Mouse (Mus musculus): ENCODE measurements around the gene Elmo3. TPM values are rescaled to one million over a fixed set of nuclear protein-coding genes. Genes with fewer than 3 reads are reported as not detected.

Gene Elmo3
- polyA plus RNA-seq, 1 experiment from 2014 or later = 15.5 TPM

DNA sequence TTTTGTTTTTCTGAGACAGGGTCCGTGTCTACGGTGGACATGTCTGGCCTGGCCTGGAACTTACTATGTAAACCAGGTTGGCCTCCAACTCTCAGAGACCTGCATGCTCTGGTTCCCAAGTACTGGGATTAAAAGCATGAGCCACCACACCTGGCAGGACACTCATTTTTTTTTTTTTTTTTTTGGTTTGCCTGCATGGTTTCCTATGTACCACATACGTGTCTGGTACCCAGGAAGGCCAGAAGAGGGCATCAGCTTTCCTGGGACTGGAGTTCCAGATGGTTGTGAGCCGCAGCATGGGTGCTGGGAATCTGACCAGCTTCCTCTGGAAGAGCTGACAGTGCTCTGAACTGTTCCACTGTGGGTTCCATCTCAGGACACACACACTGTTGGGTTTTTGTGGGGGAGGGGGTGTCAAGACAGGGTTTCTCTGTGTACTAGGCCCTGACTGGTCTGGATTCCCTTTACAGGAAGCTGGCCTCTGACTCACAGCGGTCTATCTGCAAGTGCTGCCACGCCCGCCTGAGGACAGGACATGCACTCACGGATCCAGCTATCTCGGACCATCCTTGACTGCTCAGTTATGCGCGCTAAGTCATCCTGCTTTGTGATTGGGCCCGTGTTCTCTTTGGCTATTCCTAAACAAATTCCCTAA is 43.9 kb upstream of the Elmo3 start:
- no peak overlapping the region for H3K4me2 ChIP-seq (ENCODE audit: low read length)
- 0 out of 2 replicates have a peak, but pooled peaks cover 10% of the 10 kb centered on the region for H3K27me3 ChIP-seq (ENCODE audit: insufficient read depth, low read length)
- no peak for TF ChIP-seq CTCF (IDR thresholded peaks at IDR 0.05; ENCODE audit: low read depth)
- peaks cover 12% of the 10 kb centered on the region; the same call in 1 of the 2 replicates for H3K4me1 ChIP-seq (replicated peaks; ENCODE audit: insufficient read depth, low read length)
- no peak overlapping the region for H3K27ac ChIP-seq
- no peak for DNase-seq (ENCODE audit: low spot score)
- WGBS = 87% methylated on average over 12 of the region's 12 CpGs
- ATAC-seq (replicated peaks; ENCODE audit: low FRiP score, low read depth) = no peak
- no peaks in the 10 kb centered on the region for H3K36me3 ChIP-seq (ENCODE audit: insufficient read depth, low read length)
- no peak overlapping the region for H3K4me3 ChIP-seq (replicated peaks; ENCODE audit: low read depth, low read length)
- no peak overlapping the region for H3K9ac ChIP-seq (ENCODE audit: low read depth, low read length)
- no peaks in the 10 kb centered on the region for H3K9me3 ChIP-seq (replicated peaks; ENCODE audit: low read length)

- Histone ChIP-seq H3K9me3 (replicated peaks; ENCODE audit: low read length) (no peaks in the 10 kb centered on the region), H3K27me3 (ENCODE audit: insufficient read depth, low read length) (0 out of 2 replicates have a peak, but pooled peaks cover 28% of the 10 kb centered on the region), H3K9ac (ENCODE audit: low read depth, low read length) (no peak overlapping the region), H3K4me3 (replicated peaks; ENCODE audit: low read depth, low read length) (peak overlapping the region; percentile 48; the same call in 1 of the 2 replicates), H3K36me3 (ENCODE audit: insufficient read depth, low read length) (no peaks in the 10 kb centered on the region), H3K4me2 (ENCODE audit: low read length) (peak overlapping the region; percentile 79), H3K27ac (no peak overlapping the region), H3K4me1 (replicated peaks; ENCODE audit: insufficient read depth, low read length) (peaks cover 12% of the 10 kb centered on the region; the same call in 1 of the 2 replicates)
- TF ChIP-seq CTCF (IDR thresholded peaks at IDR 0.05; ENCODE audit: low read depth) = no peak; the same call in 1 of the 2 replicates
- DNase-seq (ENCODE audit: low spot score) (no peak), ATAC-seq (replicated peaks; ENCODE audit: low FRiP score, low read depth) (no peak)
- WGBS = 41% methylated on average over 16 of the region's 16 CpGs
Observed at GRCm38 (mm10) chr8:105263244-105263912, 42.0 kb upstream of the Elmo3 start.

GRCm38 (mm10) chr8:105264024-105264982 is 41.1 kb upstream of the Elmo3 start, which contains the start of the genes Tradd and Fbxl8:
Gene Tradd (minus strand): TSS chr8:105264609.
Gene Fbxl8 (plus strand): TSS chr8:105264648.
- TF ChIP-seq CTCF (IDR thresholded peaks at IDR 0.05; ENCODE audit: low read depth) = no peak; the same call in 1 of the 2 replicates
- H3K4me2 ChIP-seq (ENCODE audit: low read length) = peak within 1 kb of the TSS; percentile 79
- H3K36me3 ChIP-seq (ENCODE audit: insufficient read depth, low read length) = no peaks in the 10 kb centered on the region
- WGBS = 1% methylated on average over 54 of the region's 54 CpGs
- peaks cover 13% of the 10 kb centered on the region; the same call in 1 of the 2 replicates for H3K4me1 ChIP-seq (replicated peaks; ENCODE audit: insufficient read depth, low read length)
- H3K9ac ChIP-seq (ENCODE audit: low read depth, low read length) = peak within 1 kb of the TSS; percentile 56
- no peaks in the 10 kb centered on the region for H3K9me3 ChIP-seq (replicated peaks; ENCODE audit: low read length)
- peaks cover 31% of the 10 kb centered on the region for H3K27me3 ChIP-seq (ENCODE audit: insufficient read depth, low read length)
- peak; percentile 79 for DNase-seq (ENCODE audit: low spot score)
- H3K27ac ChIP-seq = no peak within 1 kb of the TSS
- peak within 1 kb of the TSS; percentile 48 for H3K4me3 ChIP-seq (replicated peaks; ENCODE audit: low read depth, low read length)
- ATAC-seq (replicated peaks; ENCODE audit: low FRiP score, low read depth) = peak; percentile 52

DNA sequence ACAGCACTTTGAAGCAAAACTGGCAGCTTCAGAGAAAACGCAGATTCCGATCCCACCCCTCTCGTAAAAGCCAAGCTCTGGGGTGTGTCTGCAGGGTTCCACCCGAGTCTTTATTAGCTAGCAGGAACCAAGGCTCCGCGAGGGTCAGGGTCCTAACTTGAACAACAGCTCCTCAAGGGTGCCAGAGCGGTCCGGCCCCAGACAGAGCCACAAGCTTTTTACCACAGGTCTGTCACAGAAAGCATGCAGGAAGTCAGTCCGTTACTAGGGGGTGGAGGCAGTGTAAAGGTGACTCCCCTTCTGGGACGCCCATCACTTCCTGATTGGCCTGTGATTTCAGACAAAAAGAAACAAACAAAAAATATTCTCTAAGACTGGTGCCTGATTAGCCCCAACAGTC is 40.3 kb upstream of the Elmo3 start:
- no peaks in the 10 kb centered on the region for H3K36me3 ChIP-seq (ENCODE audit: insufficient read depth, low read length)
- H3K4me3 ChIP-seq (replicated peaks; ENCODE audit: low read depth, low read length) = peak overlapping the region; percentile 48
- DNase-seq (ENCODE audit: low spot score) (peak; percentile 27), ATAC-seq (replicated peaks; ENCODE audit: low FRiP score, low read depth) (no peak)
- H3K4me1 ChIP-seq (replicated peaks; ENCODE audit: insufficient read depth, low read length) = peaks cover 15% of the 10 kb centered on the region; the same call in 1 of the 2 replicates
- H3K27me3 ChIP-seq (ENCODE audit: insufficient read depth, low read length) = peaks cover 38% of the 10 kb centered on the region
- H3K9me3 ChIP-seq (replicated peaks; ENCODE audit: low read length) = no peaks in the 10 kb centered on the region
- no peak for TF ChIP-seq CTCF (IDR thresholded peaks at IDR 0.05; ENCODE audit: low read depth)
- H3K27ac ChIP-seq = no peak overlapping the region
- H3K9ac ChIP-seq (ENCODE audit: low read depth, low read length) = peak overlapping the region; percentile 56; the same call in 1 of the 2 replicates
- H3K4me2 ChIP-seq (ENCODE audit: low read length) = peak overlapping the region; percentile 79
- 5% methylated on average over 10 of the region's 10 CpGs for WGBS

- Histone ChIP-seq H3K4me1 (replicated peaks; ENCODE audit: insufficient read depth, low read length) (peaks cover 15% of the 10 kb centered on the region; the same call in 1 of the 2 replicates), H3K4me2 (ENCODE audit: low read length) (no peak overlapping the region), H3K36me3 (ENCODE audit: insufficient read depth, low read length) (no peaks in the 10 kb centered on the region), H3K27me3 (ENCODE audit: insufficient read depth, low read length) (peaks cover 54% of the 10 kb centered on the region), H3K9me3 (replicated peaks; ENCODE audit: low read length) (no peaks in the 10 kb centered on the region), H3K9ac (ENCODE audit: low read depth, low read length) (no peak overlapping the region), H3K4me3 (replicated peaks; ENCODE audit: low read depth, low read length) (no peak overlapping the region), H3K27ac (no peak overlapping the region)
- 31% methylated on average over 13 of the region's 13 CpGs for WGBS
- no peak for DNase-seq (ENCODE audit: low spot score)
- no peak for ATAC-seq (replicated peaks; ENCODE audit: low FRiP score, low read depth)
- no peak for TF ChIP-seq CTCF (IDR thresholded peaks at IDR 0.05; ENCODE audit: low read depth)
Observed at GRCm38 (mm10) chr8:105266775-105267174, 38.6 kb upstream of the Elmo3 start.

All from kidney, postnatal 0 days (tissue).